Mouse (Mus musculus): Measurements from ENCODE around the gene Prdm4. TPM values are rescaled to one million over a fixed set of nuclear protein-coding genes. Genes with fewer than 3 reads are reported as not detected.

The Prdm4 gene
- polyA plus RNA-seq, 1 experiment from 2014 or later: 9.0 TPM

DNA sequence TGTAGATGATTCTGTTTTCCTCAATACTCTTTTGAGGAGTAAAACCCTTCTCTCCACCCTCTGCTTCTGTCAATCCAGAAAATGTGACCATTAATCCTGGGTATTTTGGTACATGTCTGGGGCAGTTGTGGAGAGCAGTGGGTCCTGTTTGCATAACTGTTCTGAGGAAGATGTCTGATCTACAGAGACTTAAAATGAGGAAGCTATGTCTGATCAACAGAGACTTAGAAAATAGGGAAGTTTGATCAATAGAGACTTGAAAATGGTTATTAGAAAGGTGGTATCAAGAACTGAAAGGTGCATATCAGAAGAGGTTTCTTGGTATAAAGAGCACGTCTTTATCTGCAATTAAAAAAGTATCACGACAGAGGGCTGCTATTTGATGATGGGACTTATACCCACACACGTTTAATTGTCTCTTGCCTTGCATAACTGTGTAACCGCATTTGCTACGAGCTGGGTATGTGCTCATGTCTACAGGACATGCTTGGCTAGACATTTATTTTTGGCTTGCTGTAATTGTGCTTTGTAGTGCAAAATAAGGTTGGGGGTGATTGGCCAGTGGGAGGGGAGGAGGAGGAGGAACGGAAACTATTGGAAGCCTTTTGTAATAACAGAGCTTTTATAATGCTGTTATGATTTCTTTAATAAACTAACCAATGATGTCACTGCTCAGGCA is 35.0 kb upstream of the Prdm4 start:
- Histone ChIP-seq H3K4me2 (ENCODE audit: low read depth, low read length) (no peak overlapping the region), H3K9ac (ENCODE audit: low read length) (no peak overlapping the region), H3K36me3 (ENCODE audit: control insufficient read depth, insufficient read depth) (peaks cover 37% of the 10 kb centered on the region), H3K27me3 (ENCODE audit: control insufficient read depth, insufficient read depth, low read length) (no peaks in the 10 kb centered on the region), H3K4me3 (ENCODE audit: low read length) (no peak overlapping the region), H3K4me1 (ENCODE audit: control insufficient read depth, insufficient read depth, low read length) (peaks cover 6% of the 10 kb centered on the region), H3K9me3 (replicated peaks; ENCODE audit: control insufficient read depth, low read length) (no peaks in the 10 kb centered on the region), H3K27ac (ENCODE audit: low read length) (no peak overlapping the region)
- WGBS: 84% methylated on average over 6 of the region's 6 CpGs
- ATAC-seq (replicated peaks; ENCODE audit: extremely low read depth, insufficient read depth, low FRiP score): no peak

DNA sequence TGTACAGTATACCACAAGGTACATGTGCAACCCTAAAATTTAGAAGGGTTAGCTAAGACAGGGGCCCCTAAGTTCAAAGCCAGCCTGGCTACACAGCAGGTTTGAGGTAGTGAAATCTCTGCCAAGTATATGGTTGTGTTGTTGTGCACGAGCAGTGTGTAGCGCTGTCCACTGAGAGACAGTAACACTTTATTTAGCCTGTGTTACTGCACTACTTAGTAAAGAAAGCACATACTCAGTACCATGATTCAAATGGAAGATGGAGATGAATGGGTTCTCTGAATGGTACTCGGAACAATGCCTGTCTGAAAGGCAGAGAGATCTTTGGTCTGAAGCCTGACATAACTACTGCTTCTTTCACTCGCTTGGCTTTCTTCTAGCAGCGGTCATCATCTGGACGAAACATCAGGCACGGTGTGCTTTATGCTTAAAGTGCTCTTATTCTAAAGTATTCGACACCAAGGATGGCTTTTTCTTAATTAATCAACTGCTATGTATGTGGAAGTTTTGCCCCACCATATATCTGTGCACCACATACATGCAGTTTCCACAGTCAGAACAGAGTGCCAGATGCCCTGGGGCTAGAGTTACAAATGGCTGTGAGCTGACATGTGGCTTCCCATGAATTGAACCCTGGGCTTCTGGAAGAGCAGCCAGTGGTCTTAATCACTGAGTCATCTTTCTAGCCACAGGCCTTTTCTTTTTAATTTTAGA is 31.7 kb upstream of the Prdm4 start:
- ATAC-seq (replicated peaks; ENCODE audit: extremely low read depth, insufficient read depth, low FRiP score): no peak
- WGBS: 95% methylated on average over 8 of the region's 8 CpGs

DNA sequence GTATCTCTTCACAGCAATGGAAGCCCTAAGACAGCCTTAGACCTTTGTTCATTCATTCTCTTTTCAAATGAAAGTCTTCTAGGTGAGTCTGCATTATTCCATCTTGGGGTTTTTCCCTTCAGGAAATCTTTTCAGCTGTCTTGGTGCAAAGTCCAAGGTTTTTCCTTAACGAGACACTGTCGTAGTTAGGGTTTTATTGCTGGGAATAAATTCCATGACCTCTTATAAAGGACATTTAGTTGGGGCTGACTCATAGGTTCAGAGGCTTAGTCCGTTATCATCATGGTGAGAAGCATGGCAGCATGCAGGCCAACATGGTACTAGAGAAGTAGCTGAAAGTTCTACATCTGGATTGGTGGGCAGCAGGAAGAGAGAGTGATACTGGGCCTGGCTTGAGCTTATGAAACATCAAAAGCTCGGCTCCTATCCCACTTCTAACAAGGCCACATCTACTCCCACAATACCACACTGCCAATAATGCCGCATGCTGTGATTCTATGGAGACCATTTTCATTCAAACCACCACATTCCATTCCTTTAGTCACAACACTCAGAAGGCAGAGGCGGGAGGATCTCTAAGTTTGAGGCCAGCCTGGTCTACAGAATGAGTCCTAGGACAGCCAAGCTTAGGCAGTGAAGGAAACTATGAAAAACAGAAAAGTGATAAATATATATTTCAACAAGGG is 19.5 kb upstream of the Prdm4 start:
- ATAC-seq (replicated peaks; ENCODE audit: extremely low read depth, insufficient read depth, low FRiP score): no peak
- Histone ChIP-seq H3K9me3 (replicated peaks; ENCODE audit: control insufficient read depth, low read length) (peaks cover 6% of the 10 kb centered on the region), H3K4me3 (ENCODE audit: low read length) (no peak overlapping the region), H3K4me1 (ENCODE audit: control insufficient read depth, insufficient read depth, low read length) (no peaks in the 10 kb centered on the region), H3K27ac (ENCODE audit: low read length) (no peak overlapping the region), H3K36me3 (ENCODE audit: control insufficient read depth, insufficient read depth) (peaks cover 51% of the 10 kb centered on the region), H3K27me3 (ENCODE audit: control insufficient read depth, insufficient read depth, low read length) (no peaks in the 10 kb centered on the region), H3K9ac (ENCODE audit: low read length) (no peak overlapping the region), H3K4me2 (ENCODE audit: low read depth, low read length) (no peak overlapping the region)
- WGBS: 93% methylated on average over 6 of the region's 6 CpGs

More for the DNA sequence above, 31.7 kb upstream of the Prdm4 start:
- Histone ChIP-seq H3K9ac (ENCODE audit: low read length) (no peak overlapping the region), H3K27me3 (ENCODE audit: control insufficient read depth, insufficient read depth, low read length) (no peaks in the 10 kb centered on the region), H3K4me1 (ENCODE audit: control insufficient read depth, insufficient read depth, low read length) (no peaks in the 10 kb centered on the region), H3K36me3 (ENCODE audit: control insufficient read depth, insufficient read depth) (peaks cover 57% of the 10 kb centered on the region), H3K4me2 (ENCODE audit: low read depth, low read length) (no peak overlapping the region), H3K27ac (ENCODE audit: low read length) (no peak overlapping the region), H3K9me3 (replicated peaks; ENCODE audit: control insufficient read depth, low read length) (no peaks in the 10 kb centered on the region), H3K4me3 (ENCODE audit: low read length) (no peak overlapping the region)

DNA sequence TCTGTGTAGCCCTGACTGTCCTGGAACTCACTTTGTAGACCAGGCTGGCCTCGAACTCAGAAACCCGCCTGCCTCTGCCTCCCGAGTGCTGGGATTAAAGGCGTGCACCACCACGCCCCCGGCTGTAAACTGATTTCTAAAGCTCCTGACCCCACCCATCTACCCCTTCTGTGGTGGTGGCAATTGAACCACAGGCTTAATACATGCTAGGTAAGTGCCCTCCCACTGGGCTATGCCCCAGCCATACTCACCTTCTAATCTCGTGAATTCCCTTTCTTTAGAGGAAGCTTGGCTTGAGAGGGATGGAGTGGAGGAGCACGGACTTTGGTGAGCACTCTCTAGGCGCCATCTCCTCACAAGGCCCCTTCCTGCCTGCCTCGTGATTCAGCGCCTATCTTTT is 13.0 kb upstream of the Prdm4 start:
- Histone ChIP-seq H3K4me3 (ENCODE audit: low read length) (no peak overlapping the region), H3K36me3 (ENCODE audit: control insufficient read depth, insufficient read depth) (no peaks in the 10 kb centered on the region), H3K27ac (ENCODE audit: low read length) (no peak overlapping the region), H3K9ac (ENCODE audit: low read length) (no peak overlapping the region), H3K4me2 (ENCODE audit: low read depth, low read length) (no peak overlapping the region), H3K4me1 (ENCODE audit: control insufficient read depth, insufficient read depth, low read length) (peaks cover 10% of the 10 kb centered on the region), H3K27me3 (ENCODE audit: control insufficient read depth, insufficient read depth, low read length) (peaks cover 11% of the 10 kb centered on the region; the same call in 1 of the 2 replicates), H3K9me3 (replicated peaks; ENCODE audit: control insufficient read depth, low read length) (no peaks in the 10 kb centered on the region)
- no peak for ATAC-seq (replicated peaks; ENCODE audit: extremely low read depth, insufficient read depth, low FRiP score)
- WGBS: 86% methylated on average over 11 of the region's 11 CpGs

DNA sequence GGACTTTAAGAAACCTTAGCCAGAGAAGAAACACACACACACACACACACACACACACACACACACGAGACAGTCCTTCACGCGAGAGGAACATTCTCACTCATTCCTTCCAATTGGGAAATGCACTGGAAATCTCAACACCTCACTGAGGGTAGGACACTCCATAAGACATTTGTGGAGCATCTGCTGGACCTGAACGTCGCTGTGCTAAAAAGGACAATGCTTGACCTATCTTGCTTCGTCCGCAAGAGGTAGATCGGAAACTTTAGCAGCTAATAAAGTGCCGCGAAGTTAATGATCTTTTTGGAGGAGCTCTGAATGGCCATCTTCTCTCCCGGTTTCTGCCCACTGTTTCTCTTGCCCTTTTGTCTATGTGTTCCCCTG is 12.3 kb upstream of the Prdm4 start:
- no peak overlapping the region for H3K4me3 ChIP-seq (ENCODE audit: low read length)
- H3K4me2 ChIP-seq (ENCODE audit: low read depth, low read length): peak overlapping the region; percentile 84
- peaks cover 11% of the 10 kb centered on the region; the same call in 1 of the 2 replicates for H3K27me3 ChIP-seq (ENCODE audit: control insufficient read depth, insufficient read depth, low read length)
- H3K9me3 ChIP-seq (replicated peaks; ENCODE audit: control insufficient read depth, low read length): no peaks in the 10 kb centered on the region
- no peak overlapping the region for H3K27ac ChIP-seq (ENCODE audit: low read length)
- no peaks in the 10 kb centered on the region for H3K36me3 ChIP-seq (ENCODE audit: control insufficient read depth, insufficient read depth)
- no peak for ATAC-seq (replicated peaks; ENCODE audit: extremely low read depth, insufficient read depth, low FRiP score)
- H3K9ac ChIP-seq (ENCODE audit: low read length): no peak overlapping the region
- H3K4me1 ChIP-seq (ENCODE audit: control insufficient read depth, insufficient read depth, low read length): peaks cover 10% of the 10 kb centered on the region
- 54% methylated on average over 11 of the region's 11 CpGs for WGBS

DNA sequence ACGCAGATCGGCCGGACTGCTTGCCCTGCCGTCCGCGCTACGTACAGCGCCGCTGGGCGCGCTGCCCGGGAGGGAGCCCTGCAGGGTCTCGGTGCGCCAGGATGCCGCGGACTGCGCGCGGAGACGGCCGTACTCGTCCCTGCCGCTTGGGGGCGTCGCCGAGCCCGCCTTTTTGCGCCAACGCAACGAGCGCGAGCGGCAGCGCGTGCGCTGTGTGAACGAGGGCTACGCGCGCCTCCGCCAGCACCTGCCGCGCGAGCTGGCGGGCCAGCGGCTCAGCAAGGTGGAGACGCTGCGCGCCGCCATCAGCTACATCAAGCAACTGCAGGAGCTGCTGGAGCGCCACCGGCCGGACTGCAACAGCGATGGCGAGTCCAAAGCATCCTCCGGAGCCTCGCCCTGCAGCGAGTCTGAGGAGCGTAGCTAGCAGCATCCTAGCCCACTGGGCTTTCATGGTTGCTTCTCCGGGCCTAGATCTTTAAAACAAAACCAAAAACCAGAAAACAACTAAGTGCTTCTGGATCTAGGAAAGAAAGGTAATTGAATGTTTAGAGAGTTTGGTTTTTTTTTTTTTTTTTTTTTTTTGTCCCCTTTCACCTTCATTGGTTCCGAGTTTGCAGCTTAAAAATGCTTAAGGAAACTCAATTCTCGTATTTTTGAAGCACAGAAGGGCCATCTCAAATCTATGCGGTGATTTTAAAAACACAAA is 11.7 kb upstream of the Prdm4 start:
- Histone ChIP-seq H3K27ac (ENCODE audit: low read length) (no peak overlapping the region), H3K27me3 (ENCODE audit: control insufficient read depth, insufficient read depth, low read length) (peaks cover 11% of the 10 kb centered on the region; the same call in 1 of the 2 replicates), H3K9ac (ENCODE audit: low read length) (peak overlapping the region; percentile 35; the same call in 1 of the 2 replicates), H3K4me1 (ENCODE audit: control insufficient read depth, insufficient read depth, low read length) (peaks cover 10% of the 10 kb centered on the region), H3K36me3 (ENCODE audit: control insufficient read depth, insufficient read depth) (no peaks in the 10 kb centered on the region), H3K9me3 (replicated peaks; ENCODE audit: control insufficient read depth, low read length) (no peaks in the 10 kb centered on the region), H3K4me2 (ENCODE audit: low read depth, low read length) (peak overlapping the region; percentile 84), H3K4me3 (ENCODE audit: low read length) (peak overlapping the region; percentile 57)
- WGBS: under 1% methylated on average over 63 of the region's 63 CpGs
- ATAC-seq (replicated peaks; ENCODE audit: extremely low read depth, insufficient read depth, low FRiP score): peak; percentile 70

DNA sequence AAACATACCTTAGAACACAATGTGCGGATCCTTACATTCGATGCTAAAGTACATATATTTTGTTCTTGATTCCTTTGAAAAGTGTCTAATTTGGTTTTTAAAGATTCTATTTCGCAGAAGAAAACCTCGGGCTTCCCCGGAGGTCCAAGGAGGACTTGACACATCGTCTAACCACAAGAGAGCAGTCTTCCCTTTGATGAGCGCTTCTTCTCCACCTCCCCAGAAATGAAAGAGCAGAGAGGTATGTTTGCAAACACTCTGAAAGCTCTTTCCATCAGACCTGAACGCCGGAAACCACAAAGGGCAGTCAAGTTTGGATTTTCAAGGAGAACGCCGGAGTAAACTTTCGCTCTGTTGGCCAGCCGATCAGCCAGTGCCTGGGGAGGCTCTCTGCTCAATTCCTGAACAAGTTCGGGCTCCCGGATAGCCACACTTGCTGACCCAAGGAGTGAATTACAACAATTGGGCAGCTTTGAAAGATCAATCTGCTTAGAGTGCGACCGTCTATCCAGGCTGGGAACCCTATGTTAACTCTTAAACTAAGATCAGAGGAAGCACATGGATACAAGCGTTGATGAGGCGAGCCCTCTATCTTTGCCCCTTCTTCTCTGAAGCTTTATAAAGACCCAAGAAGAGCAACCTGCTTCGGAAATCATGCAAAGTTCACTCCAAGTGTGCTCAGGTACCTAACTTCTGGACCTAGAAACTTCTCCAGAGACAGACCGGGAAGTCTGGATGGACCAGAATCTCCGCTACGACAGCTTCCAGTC is 10.9 kb upstream of the Prdm4 start, which contains the start of gene Ascl4:
Gene Ascl4 (plus strand): TSS at position 6 of the 770 bp plus-strand sequence.
- WGBS: 1% methylated on average over 23 of the region's 23 CpGs
- H3K4me1 ChIP-seq (ENCODE audit: control insufficient read depth, insufficient read depth, low read length): peaks cover 10% of the 10 kb centered on the region
- H3K9me3 ChIP-seq (replicated peaks; ENCODE audit: control insufficient read depth, low read length): no peaks in the 10 kb centered on the region
- no peak for ATAC-seq (replicated peaks; ENCODE audit: extremely low read depth, insufficient read depth, low FRiP score)
- peak within 1 kb of the TSS; percentile 84 for H3K4me2 ChIP-seq (ENCODE audit: low read depth, low read length)
- H3K27ac ChIP-seq (ENCODE audit: low read length): no peak within 1 kb of the TSS
- H3K9ac ChIP-seq (ENCODE audit: low read length): peak within 1 kb of the TSS; percentile 7; the same call in 1 of the 2 replicates
- peak within 1 kb of the TSS; percentile 57 for H3K4me3 ChIP-seq (ENCODE audit: low read length)
- no peaks in the 10 kb centered on the region for H3K36me3 ChIP-seq (ENCODE audit: control insufficient read depth, insufficient read depth)
- peaks cover 11% of the 10 kb centered on the region; the same call in 1 of the 2 replicates for H3K27me3 ChIP-seq (ENCODE audit: control insufficient read depth, insufficient read depth, low read length)

DNA sequence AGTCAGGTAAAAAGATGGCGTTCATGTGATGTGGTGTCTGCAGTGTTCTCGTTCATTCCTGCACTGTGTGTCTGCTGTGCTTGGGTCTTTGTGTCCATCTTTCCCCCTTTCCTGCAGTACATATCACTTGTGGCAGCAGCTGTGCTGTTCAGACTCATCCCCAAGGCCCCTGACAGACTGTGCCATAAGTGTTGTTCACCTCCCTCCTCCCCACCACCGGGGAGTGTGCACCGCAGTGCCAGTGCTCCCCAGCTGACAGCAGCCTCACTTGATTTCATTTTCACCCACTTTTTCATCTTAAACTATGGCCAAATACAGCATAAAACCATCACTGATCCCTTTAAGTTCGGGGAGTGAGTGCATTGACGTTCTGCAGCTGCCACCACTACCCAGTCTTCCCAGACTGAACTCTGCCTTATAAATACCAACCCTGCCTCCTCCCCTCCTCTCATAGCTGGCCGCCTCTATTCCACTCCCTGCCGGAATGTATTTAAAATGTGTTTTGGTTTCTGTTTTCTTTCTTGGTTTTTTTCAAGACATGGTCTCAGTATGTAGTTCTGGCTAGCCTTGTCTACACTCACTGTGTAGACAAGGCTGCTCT is 37.0 kb downstream of the Prdm4 start:
- peaks cover 67% of the 10 kb centered on the region for H3K36me3 ChIP-seq (ENCODE audit: control insufficient read depth, insufficient read depth)
- H3K27ac ChIP-seq (ENCODE audit: low read length): no peak overlapping the region
- no peaks in the 10 kb centered on the region for H3K9me3 ChIP-seq (replicated peaks; ENCODE audit: control insufficient read depth, low read length)
- H3K4me2 ChIP-seq (ENCODE audit: low read depth, low read length): no peak overlapping the region
- H3K27me3 ChIP-seq (ENCODE audit: control insufficient read depth, insufficient read depth, low read length): no peaks in the 10 kb centered on the region
- no peaks in the 10 kb centered on the region for H3K4me1 ChIP-seq (ENCODE audit: control insufficient read depth, insufficient read depth, low read length)
- H3K9ac ChIP-seq (ENCODE audit: low read length): no peak overlapping the region
- no peak overlapping the region for H3K4me3 ChIP-seq (ENCODE audit: low read length)
- no peak for ATAC-seq (replicated peaks; ENCODE audit: extremely low read depth, insufficient read depth, low FRiP score)
- 87% methylated on average over 8 of the region's 8 CpGs for WGBS
